Mouse (Mus musculus) kidney, adult 2 months (tissue): ENCODE measurements at regions not wholly inside any gene's neighbourhood (a gene's known extent, or its start where the extent isn't known, plus 50 kb on each side); places are given as distances from the start of the nearest gene placed in this dataset.
"Not testable (repeated sequence)": the region's sequence is repeated elsewhere in the genome, so short reads cannot be mapped to it uniquely, and the experiment has no call there.

Source experiments
- DNase-seq: peaks from one replicate; pipeline ENCODE4 v3.0.0; 2021
- H3K27ac ChIP-seq: fragments of 200-500 bp; 2 replicates; pipeline ENCODE4 v1.5.1; 2012; ENCODE audit warnings: low read depth, low read length, control low read depth, inconsistent platforms; ENCODE audit not compliant: insufficient read depth
- H3K27me3 ChIP-seq: fragments of 200-500 bp; replicated peaks from 2 replicates; pipeline ENCODE4 v1.6.1; 2012; ENCODE audit warnings: mild to moderate bottlenecking, moderate library complexity, low read length, inconsistent platforms; ENCODE audit not compliant: control insufficient read depth, insufficient read depth
- H3K36me3 ChIP-seq: fragments of 200-500 bp; 2 replicates; pipeline ENCODE4 v1.6.1; 2012; ENCODE audit warnings: mild to moderate bottlenecking, moderate library complexity, low read length, inconsistent platforms; ENCODE audit not compliant: control insufficient read depth, insufficient read depth
- H3K4me1 ChIP-seq: fragments of 200-500 bp; 2 replicates; pipeline ENCODE4 v1.6.1; 2011; ENCODE audit warnings: low read length; ENCODE audit not compliant: control insufficient read depth, insufficient read depth
- H3K4me3 ChIP-seq: fragments of 200-500 bp; 2 replicates; pipeline ENCODE4 v1.5.1; 2011; ENCODE audit warnings: mild to moderate bottlenecking, low read depth, low read length, control low read depth; ENCODE audit not compliant: insufficient read depth
- CTCF ChIP-seq: fragments of 200-500 bp; conservative IDR thresholded peaks from 2 replicates; pipeline ENCODE4 v1.5.1; 2011; ENCODE audit warnings: low read depth, mild to moderate bottlenecking, control low read depth, low read length, moderate library complexity, mixed read lengths; ENCODE audit not compliant: insufficient read depth, insufficient read length
- POLR2A ChIP-seq: fragments of 200-500 bp; IDR thresholded peaks from one replicate; pipeline ENCODE4 v1.6.1; 2011; ENCODE audit warnings: low read depth, low read length, control low read depth
- WGBS: fragments of 180-500 bp; shearing (Covaris S2); methylation state at CpG from one replicate; pipeline ENCODE4 v1.1.7; 2018; 5-methylcytosine and 5-hydroxymethylcytosine counted together

- no peaks in the 10 kb centered on the region for H3K36me3 ChIP-seq
- WGBS = 96% methylated on average over 2 of the region's 2 CpGs
- no peak overlapping the region for H3K4me3 ChIP-seq
- H3K27me3 ChIP-seq = no peaks in the 10 kb centered on the region
- no peak for TF ChIP-seq POLR2A
- TF ChIP-seq CTCF = no peak
- no peak for DNase-seq
- H3K4me1 ChIP-seq = no peaks in the 10 kb centered on the region
- no peak overlapping the region for H3K27ac ChIP-seq
These were observed 105.9 kb upstream of the Prl start for GRCm38 (mm10) chr13:26951461-26951860.

- WGBS = 73% methylated on average over 2 of the region's 2 CpGs
- no peak for TF ChIP-seq CTCF
- TF ChIP-seq POLR2A = no peak
- no peaks in the 10 kb centered on the region for H3K4me1 ChIP-seq
- H3K36me3 ChIP-seq = no peaks in the 10 kb centered on the region
- no peak for DNase-seq
- H3K27ac ChIP-seq = no peak overlapping the region
- no peaks in the 10 kb centered on the region for H3K27me3 ChIP-seq
- no peak overlapping the region for H3K4me3 ChIP-seq
These were observed 103.5 kb upstream of the Prl start for GRCm38 (mm10) chr13:26953834-26954233.

GRCm38 (mm10) chr13:26959534-26960100 lies 97.8 kb upstream of the Prl start:
- no peaks in the 10 kb centered on the region for H3K36me3 ChIP-seq
- H3K4me1 ChIP-seq = no peaks in the 10 kb centered on the region
- no peak for DNase-seq
- H3K27ac ChIP-seq = no peak overlapping the region
- no peaks in the 10 kb centered on the region for H3K27me3 ChIP-seq
- WGBS = 71% methylated on average over 4 of the region's 4 CpGs
- TF ChIP-seq POLR2A (no peak), CTCF (no peak)
- no peak overlapping the region for H3K4me3 ChIP-seq

GRCm38 (mm10) chr13:26960531-26960930 lies 96.8 kb upstream of the Prl start:
- not testable (repeated sequence) for H3K4me3 ChIP-seq, H3K27me3 ChIP-seq, DNase-seq, H3K4me1 ChIP-seq, H3K27ac ChIP-seq, H3K36me3 ChIP-seq

DNA sequence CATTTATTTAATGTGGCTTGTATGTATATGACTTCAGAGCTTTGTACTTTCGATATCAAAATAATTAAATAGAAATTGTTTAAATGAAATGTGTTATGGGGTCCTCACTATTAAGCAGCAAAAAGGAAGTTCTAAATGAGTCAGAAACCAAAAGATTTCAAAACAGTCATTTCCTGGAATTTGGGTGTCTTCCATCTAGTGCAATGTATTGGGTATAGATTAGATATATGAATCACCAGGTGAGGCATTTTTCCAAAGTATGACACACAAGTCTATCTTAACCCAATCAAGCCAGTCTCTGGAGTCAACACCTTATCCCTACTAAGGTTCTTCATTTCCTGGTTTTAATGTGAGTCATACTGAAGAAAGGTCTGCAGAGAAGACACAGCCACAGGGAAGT lies 81.3 kb upstream of the Prl start:
- WGBS = 100% methylated on average over 1 of the region's 1 CpGs
- Histone ChIP-seq H3K4me1 (no peaks in the 10 kb centered on the region), H3K27ac (no peak overlapping the region), H3K27me3 (no peaks in the 10 kb centered on the region), H3K4me3 (no peak overlapping the region), H3K36me3 (no peaks in the 10 kb centered on the region)
- TF ChIP-seq CTCF = no peak
- no peak for TF ChIP-seq POLR2A
- no peak for DNase-seq

GRCm38 (mm10) chr13:26980475-26980874 lies 76.9 kb upstream of the Prl start:
- no peaks in the 10 kb centered on the region for H3K4me1 ChIP-seq
- DNase-seq = peak; percentile 12
- H3K27me3 ChIP-seq = no peaks in the 10 kb centered on the region
- WGBS = 81% methylated on average over 1 of the region's 1 CpGs
- TF ChIP-seq POLR2A (no peak), CTCF (no peak)
- H3K4me3 ChIP-seq = no peak overlapping the region
- H3K36me3 ChIP-seq = no peaks in the 10 kb centered on the region
- H3K27ac ChIP-seq = no peak overlapping the region
